Mouse (Mus musculus): ENCODE measurements around the gene Rplp0.

Rplp0 gene

DNA sequence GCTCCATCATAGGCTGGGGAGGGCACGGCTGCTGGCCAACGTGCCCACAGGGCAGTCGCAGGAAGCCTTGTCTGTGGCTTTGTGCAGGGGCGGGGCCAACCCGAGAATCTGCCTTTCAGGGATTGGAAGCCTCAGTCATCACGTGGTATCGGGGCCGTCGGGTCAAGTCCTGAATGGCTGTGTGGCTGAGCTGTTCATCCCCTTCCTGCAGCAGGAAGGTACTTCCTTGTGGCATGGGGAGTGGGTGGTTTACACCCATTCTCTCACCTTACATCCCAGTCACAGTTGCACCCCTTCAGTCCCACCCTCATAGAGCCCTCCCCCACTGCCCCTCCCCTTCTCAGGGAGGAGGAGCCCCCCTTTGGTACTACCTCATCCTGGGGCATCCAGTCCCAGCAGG is 22.4 kb downstream of the Rplp0 start:
- no peak for DNase-seq (ENCODE audit: low spot score)

DNA sequence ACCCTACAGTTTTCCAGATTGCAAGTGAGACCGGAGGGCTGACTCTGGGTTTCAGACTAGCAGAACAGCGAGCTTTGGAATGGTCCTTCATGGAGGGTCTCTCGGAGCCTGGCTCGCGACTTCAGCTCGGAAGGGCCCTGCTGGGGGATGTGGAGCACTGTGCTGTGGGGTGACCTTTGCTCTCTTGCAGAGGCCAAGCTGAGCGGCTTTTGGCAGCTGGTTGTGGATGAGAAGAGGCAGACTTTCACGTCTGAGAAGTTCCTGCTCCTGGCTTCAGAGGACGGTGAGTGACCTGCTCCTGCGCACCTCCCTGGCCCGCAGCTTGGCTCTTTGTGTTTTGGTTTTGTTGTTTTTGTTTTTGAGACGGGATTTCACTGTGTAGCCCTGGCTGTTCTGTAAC is 26.3 kb downstream of the Rplp0 start:
- DNase-seq (ENCODE audit: low spot score), result no peak

DNA sequence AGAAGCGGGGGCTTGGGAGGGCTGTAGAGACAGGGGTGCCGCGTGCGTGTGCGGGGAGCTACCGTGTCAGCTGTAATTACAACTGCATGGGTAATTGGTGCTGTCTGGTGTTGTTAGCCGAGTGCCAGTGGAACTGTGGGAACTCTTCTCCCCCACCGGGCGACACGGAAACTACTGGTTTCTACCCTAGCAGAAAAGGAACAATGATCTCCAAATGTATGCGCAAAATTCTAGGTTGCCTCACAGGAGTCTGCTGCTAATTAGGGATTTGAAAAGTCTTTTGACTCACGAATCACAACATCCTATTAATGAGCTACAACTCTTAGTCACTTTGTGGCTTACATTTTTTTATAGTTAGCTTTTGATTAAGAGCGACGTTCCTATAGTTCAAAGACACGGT is 26.9 kb downstream of the Rplp0 start:
- DNase-seq (ENCODE audit: low spot score), result no peak

DNA sequence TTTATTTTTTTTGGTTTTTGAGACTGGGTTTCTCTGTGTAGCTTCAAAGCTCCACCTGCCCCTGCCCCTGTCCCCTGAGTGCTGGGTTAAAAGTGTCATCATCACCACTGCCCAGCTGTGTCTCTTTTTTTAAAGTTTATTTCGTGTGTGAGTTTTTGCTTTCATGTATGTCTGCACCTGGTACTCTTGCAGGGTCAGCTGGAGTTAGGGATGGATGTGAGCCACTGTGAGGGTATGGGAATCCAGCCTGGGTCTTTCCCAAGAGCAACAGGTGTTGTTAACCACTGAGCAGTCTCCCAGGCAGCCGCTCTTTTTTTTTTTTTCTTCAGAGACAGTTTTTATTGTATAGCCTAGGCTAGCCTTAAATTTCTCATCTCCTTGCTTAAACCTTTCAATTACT is 27.5 kb downstream of the Rplp0 start:
- no peak for DNase-seq (ENCODE audit: low spot score)

DNA sequence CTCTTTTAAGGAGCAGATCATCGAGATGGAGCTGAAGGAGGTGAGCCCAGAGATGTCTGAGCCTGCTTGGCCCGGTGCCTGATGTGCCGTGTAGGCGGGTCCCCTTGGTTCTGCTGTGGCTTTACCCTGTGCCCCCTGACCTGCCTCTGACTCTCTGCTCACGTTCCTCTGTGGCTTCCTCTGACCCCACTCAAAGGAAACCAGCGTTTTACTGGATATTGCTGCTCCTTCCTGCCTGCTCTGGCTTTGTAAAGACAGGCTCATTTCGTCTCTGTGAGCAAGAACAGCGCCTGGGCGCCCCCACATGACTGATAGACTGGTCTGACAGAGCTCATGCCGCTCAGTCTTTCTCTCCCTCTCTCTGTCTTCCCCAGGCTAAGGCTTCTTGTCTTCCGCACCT is 31.8 kb downstream of the Rplp0 start:
- no peak for DNase-seq (ENCODE audit: low spot score)

DNA sequence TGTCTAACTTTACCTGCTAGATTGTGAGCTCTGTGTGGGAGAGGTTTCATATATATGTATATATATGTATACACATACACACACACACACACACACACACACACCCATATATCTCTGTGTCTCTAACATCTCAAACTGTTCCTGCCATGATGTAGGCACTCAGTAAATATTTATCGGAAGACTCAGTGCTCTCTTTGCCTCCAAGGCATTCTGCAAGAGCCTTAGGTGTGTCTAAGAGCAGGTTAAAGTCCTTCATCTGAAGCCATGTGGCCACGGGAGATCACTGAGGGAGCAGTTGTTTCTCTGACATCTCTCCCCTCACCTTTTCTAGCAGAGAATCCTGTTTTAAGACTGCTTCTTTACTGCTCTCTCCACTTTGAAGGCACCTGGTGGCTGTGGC is 32.2 kb downstream of the Rplp0 start:
- DNase-seq (ENCODE audit: low spot score), result no peak

DNA sequence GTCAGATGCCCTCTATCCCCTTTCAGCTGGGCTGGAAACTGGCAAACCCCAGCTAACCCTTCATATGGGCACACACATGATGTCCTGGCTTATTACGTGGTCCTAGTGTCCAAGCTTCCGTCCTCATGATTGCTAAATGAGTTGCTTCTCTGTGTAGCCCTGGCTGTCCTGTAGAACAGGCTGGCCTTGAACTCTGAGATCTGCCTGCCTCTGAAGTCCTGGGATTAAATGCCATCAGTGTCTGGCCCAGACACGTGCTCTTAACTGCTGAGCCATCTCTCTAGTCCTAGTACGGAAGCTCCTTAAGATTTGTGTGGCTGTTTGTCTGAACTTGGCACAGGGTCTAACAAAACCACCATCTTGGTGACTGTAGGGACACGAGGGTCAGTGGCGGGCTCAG is 44.3 kb downstream of the Rplp0 start:
- DNase-seq (ENCODE audit: low spot score), result no peak

DNA sequence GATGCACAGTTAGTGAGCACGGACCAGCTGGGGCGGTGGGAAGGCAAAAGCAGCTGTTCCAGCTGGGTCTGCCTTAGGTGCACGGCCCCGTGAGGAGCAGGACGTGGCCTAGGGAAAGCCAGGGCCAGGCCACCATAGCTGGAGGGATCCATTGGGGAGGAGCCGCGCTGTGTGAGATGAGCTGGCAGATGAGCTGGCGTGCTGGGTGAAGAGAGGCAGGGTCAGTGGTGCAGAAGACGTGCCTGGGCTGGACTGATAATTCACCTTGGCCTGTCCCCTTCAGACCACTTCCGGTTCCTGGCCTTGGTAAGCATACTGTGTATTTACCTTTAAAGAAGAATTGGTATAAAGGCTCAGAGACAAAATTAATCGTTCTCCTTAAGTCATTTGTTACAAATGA is 52.3 kb downstream of the Rplp0 start:
- no peak for DNase-seq (ENCODE audit: low spot score)
